In genomic region chr9:65519807-65520504, GRCm38 (mm10) we compare ENCODE assay signal across 8 mouse cellular contexts. TPM values are rescaled to one million over a fixed set of nuclear protein-coding genes. Genes with fewer than 3 reads are reported as not detected.
DNase-seq lines count a peak whose midpoint lies in the region; ATAC-seq lines count a peak whose summit lies in the region.

Gene Ankdd1a, minus strand, starts transcription at chr9:65520193.

- no peaks in the 10 kb centered on the region for H3K36me3 ChIP-seq in hindbrain, embryonic 13.5 days
- no peaks in the 10 kb centered on the region for H3K36me3 ChIP-seq in limb, embryonic 12.5 days

- WGBS in hindbrain, embryonic 13.5 days, result 8% methylated on average over 25 of the region's 25 CpGs
- WGBS in limb, embryonic 12.5 days, result 6% methylated on average over 21 of the region's 25 CpGs

- no peaks in the 10 kb centered on the region for H3K27me3 ChIP-seq in hindbrain, embryonic 13.5 days
- peaks cover 9% of the 10 kb centered on the region for H3K27me3 ChIP-seq in limb, embryonic 12.5 days

- peak within 1 kb of the TSS; percentile 65 for H3K4me2 ChIP-seq in hindbrain, embryonic 13.5 days
- peak within 1 kb of the TSS; percentile 70 for H3K4me2 ChIP-seq in limb, embryonic 12.5 days

- peak; percentile 29 for DNase-seq in adrenal gland, postnatal 10 days
- no peak for DNase-seq in adrenal gland, adult 2 months
- peak; percentile 34 for DNase-seq in lung, postnatal 10 days
- DNase-seq in lung, adult 18-20 months, result no peak
- peak; percentile 83 to 86 for DNase-seq in right cerebral cortex, postnatal 10 days (ENCODE audit: low spot score in 2 of 2)

- peaks cover 26% of the 10 kb centered on the region for H3K4me1 ChIP-seq in hindbrain, embryonic 13.5 days (replicated peaks)
- H3K4me1 ChIP-seq in limb, embryonic 12.5 days (replicated peaks), result peaks cover 13% of the 10 kb centered on the region; the same call in 1 of the 2 replicates

- H3K4me3 ChIP-seq in hindbrain, embryonic 13.5 days, result peak within 1 kb of the TSS; percentile 39
- peak within 1 kb of the TSS; percentile 37 for H3K4me3 ChIP-seq in limb, embryonic 12.5 days (replicated peaks)

- H3K9ac ChIP-seq in hindbrain, embryonic 13.5 days, result peak within 1 kb of the TSS; percentile 68
- H3K9ac ChIP-seq in limb, embryonic 12.5 days (replicated peaks), result peak within 1 kb of the TSS; percentile 50

- no peaks in the 10 kb centered on the region for H3K9me3 ChIP-seq in hindbrain, embryonic 13.5 days
- no peaks in the 10 kb centered on the region for H3K9me3 ChIP-seq in limb, embryonic 12.5 days

- H3K27ac ChIP-seq in hindbrain, embryonic 13.5 days, result peak within 1 kb of the TSS; percentile 79
- no peak within 1 kb of the TSS for H3K27ac ChIP-seq in limb, embryonic 12.5 days

- peak; percentile 88 for ATAC-seq in hindbrain, embryonic 13.5 days (ENCODE audit: low FRiP score)
- ATAC-seq in limb, embryonic 12.5 days (ENCODE audit: insufficient number of reproducible peaks, insufficient read depth, low FRiP score, low TSS enrichment, low read depth), result no peak
- no peak for ATAC-seq in megakaryocyte-erythroid progenitor cell, adult 5-6 weeks (replicated peaks; ENCODE audit: low FRiP score, low TSS enrichment, poor library complexity, severe bottlenecking)

RNA-seq across cellular contexts. Expression of gene Ankdd1a, which starts in this region (rescaled TPM):
- under 1 TPM in 1 of 2 experiments, not detected in 1; 0.45 TPM for total RNA-seq in adrenal gland, postnatal 10 days (2021)
- total RNA-seq in adrenal gland, adult 2 months (2021), result 1 to 10 TPM in 1 of 2 experiments, under 1 TPM in 1; 0.32 to 3.3 TPM
- polyA plus RNA-seq in adrenal gland, adult 2 months (2012; rRNA removed), result 0.45 and 0.98 TPM in 2 replicates
- polyA plus RNA-seq in hindbrain, embryonic 13.5 days (2015; fragmentation: Nextera tagmentation; extraction: Ambion mirVana), result 0.51 and 0.75 TPM in 2 replicates
- polyA plus RNA-seq in limb, embryonic 12.5 days (2016; fragmentation: Nextera tagmentation; extraction: Ambion mirVana), result not detected in 2 replicates
- total RNA-seq in megakaryocyte-erythroid progenitor cell, adult 5-6 weeks (2014; fragmentation: Nextera tagmentation), result not detected in 2 replicates
- not detected in 2 replicates for total RNA-seq in megakaryocyte-erythroid progenitor cell, adult 5-6 weeks (2017)

Comparison
In these comparisons a context has a peak if more than half of its experiments do, and no peak if none do; other contexts are left out.
1. DNase-seq: peak in lung, postnatal 10 days (single experiment) and right cerebral cortex, postnatal 10 days (2 of 2); none in adrenal gland, adult 2 months (single experiment) and lung, adult 18-20 months (0 of 2).
2. Peak in DNase-seq in adrenal gland, postnatal 10 days; RNA of the gene not detected or under 1 TPM.
3. Peak in ATAC-seq, H3K4me3 ChIP-seq, H3K27ac ChIP-seq, H3K9ac ChIP-seq and H3K4me2 ChIP-seq in hindbrain, embryonic 13.5 days; RNA of the gene not detected or under 1 TPM.